Mouse (Mus musculus) R1 (cell line): ENCODE results near the gene Bnip3.
A peak's percentile ranks its signal among the peaks of the same experiment; 100 is the strongest.

ENCODE experiments used
- DNase-seq: peaks from one replicate; pipeline ENCODE4 v3.0.0-alpha.2; 2018; ENCODE audit warnings: low read depth, low spot score

Bnip3 gene

GRCm38 (mm10) chr7:138909277-138910192, at the start of gene Bnip3:
Gene Bnip3 (minus strand): TSS chr7:138909519.
- DNase-seq: peak; percentile 97

- no peak for DNase-seq
Observed at GRCm38 (mm10) chr7:138957106-138957505, 47.8 kb upstream of the Bnip3 start.

GRCm38 (mm10) chr7:138955787-138956186, 46.5 kb upstream of the Bnip3 start:
- no peak for DNase-seq

GRCm38 (mm10) chr7:138948309-138948708, 39.0 kb upstream of the Bnip3 start:
- DNase-seq: no peak

GRCm38 (mm10) chr7:138947741-138948140, 38.4 kb upstream of the Bnip3 start:
- no peak for DNase-seq

GRCm38 (mm10) chr7:138945668-138946067, 36.3 kb upstream of the Bnip3 start:
- no peak for DNase-seq

- DNase-seq: no peak
Observed at GRCm38 (mm10) chr7:138942301-138942700, 33.0 kb upstream of the Bnip3 start.

- no peak for DNase-seq
Observed at GRCm38 (mm10) chr7:138941571-138941970, 32.3 kb upstream of the Bnip3 start.

GRCm38 (mm10) chr7:138940612-138941461, 31.5 kb upstream of the Bnip3 start, which contains the start of gene Jakmip3:
Gene Jakmip3 (plus strand): TSS chr7:138940730.
- peak; percentile 40 for DNase-seq

- DNase-seq: peak; percentile 26
Observed at GRCm38 (mm10) chr7:138940256-138940611, 30.9 kb upstream of the Bnip3 start.

- no peak for DNase-seq
Observed at GRCm38 (mm10) chr7:138938991-138939390, 29.7 kb upstream of the Bnip3 start.

GRCm38 (mm10) chr7:138934523-138934922, 25.2 kb upstream of the Bnip3 start:
- peak; percentile 41 for DNase-seq

- DNase-seq: no peak
Observed at GRCm38 (mm10) chr7:138928456-138928855, 19.1 kb upstream of the Bnip3 start.

GRCm38 (mm10) chr7:138923756-138924425, 14.6 kb upstream of the Bnip3 start:
- peak; percentile 84 for DNase-seq

GRCm38 (mm10) chr7:138921611-138922010, 12.3 kb upstream of the Bnip3 start:
- DNase-seq: no peak

GRCm38 (mm10) chr7:138919156-138919944, 10.0 kb upstream of the Bnip3 start:
- DNase-seq: peak; percentile 66

GRCm38 (mm10) chr7:138913616-138914015, 4.3 kb upstream of the Bnip3 start:
- no peak for DNase-seq

GRCm38 (mm10) chr7:138910193-138910562, 859 bp upstream of the Bnip3 start:
- no peak for DNase-seq

GRCm38 (mm10) chr7:138908768-138909276, 497 bp downstream of the Bnip3 start:
- no peak for DNase-seq

- DNase-seq: no peak
Observed at GRCm38 (mm10) chr7:138907976-138908375, 1.3 kb downstream of the Bnip3 start.

GRCm38 (mm10) chr7:138907043-138907442, 2.3 kb downstream of the Bnip3 start:
- peak; percentile 79 for DNase-seq
